Mouse (Mus musculus) NIH3T3 (cell line): ENCODE data around the gene Olfr389.

ENCODE experiments used
- DNase-seq: peaks from one replicate; pipeline ENCODE4 v3.0.0-alpha.2; 2012; ENCODE audit warnings: low read depth

Olfr389 gene

DNA sequence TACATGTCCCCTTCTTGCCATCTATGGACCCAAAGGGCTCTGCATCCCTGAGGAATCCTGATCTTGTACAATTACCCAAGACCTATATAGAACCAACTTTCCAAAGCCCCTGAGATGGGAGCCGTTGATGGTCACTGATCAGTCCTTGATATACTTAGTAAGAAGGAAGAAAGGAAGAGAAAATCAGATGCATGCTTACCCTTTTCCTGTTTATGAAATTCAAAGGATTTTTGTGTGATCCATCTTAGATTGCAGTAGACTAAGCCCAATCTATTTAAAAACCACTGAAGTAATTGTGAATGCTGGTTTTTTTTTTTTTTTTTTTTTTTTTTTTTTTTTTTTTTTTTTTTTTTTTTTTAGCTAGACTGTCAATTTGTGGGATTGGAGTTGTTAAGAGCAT, at the start of gene Olfr389:
Gene Olfr389, minus strand, starts transcription at position 101 of the 400 bp plus-strand sequence.
- no peak for DNase-seq

DNA sequence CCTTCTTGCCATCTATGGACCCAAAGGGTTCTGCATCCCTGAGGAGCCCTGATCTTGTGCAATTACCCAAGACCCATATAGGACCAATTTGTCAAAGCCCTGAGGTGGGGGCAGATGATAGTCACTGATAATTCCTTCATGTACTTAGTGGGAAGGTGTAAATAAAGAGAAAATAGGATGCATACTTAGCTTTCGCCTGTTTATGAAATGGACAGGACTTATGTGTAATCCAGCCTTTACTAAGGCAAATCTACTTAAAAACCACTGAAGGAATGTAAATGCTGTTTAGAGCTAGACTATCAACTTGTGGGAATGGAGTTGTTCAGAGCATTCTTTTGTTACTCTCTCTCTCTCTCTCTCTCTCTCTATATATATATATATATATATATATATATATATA, 36.4 kb upstream of the Olfr389 start, which contains the start of gene Olfr392:
Gene Olfr392, minus strand, starts transcription at position 101 of the 400 bp plus-strand sequence.
- no peak for DNase-seq

DNA sequence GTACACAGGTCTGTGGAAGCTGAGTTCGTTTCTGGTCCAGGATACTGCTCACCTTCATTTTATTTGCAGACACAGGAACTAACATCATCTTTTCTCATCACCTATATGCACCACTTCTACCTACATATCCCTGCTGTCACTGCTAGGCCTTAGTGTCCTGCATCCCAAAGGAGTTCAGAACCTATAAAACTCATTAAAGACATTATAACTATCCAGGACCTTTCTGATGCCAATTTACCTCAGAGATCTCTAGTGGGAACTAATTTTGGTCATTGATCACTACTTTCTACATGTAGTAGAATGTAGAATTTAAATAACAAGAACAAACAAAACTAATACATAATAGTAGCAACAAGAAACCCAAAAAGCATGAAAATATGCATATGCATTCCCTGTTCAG, 22.4 kb upstream of the Olfr389 start, which contains the start of gene Olfr391-ps:
Gene Olfr391-ps, minus strand, starts transcription at position 101 of the 400 bp plus-strand sequence.
- DNase-seq: no peak

DNA sequence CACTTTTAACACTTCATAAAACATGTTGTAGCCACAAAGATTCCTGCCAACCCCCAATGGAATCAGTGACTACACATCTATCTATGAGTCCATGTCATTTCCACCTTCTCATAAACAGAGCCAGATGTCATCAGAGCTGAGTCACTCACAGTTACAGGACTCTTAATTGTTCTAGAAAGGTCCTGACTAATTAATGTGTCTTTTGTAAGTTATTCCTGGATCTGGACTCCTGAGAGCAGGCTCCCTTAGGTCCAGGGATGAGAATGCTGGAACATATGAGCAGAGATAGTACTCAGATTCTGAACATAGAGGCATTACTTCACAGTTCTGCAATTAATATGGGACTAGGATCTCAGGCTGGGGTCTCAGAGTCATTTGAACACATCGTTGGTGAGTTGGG, 2.2 kb upstream of the Olfr389 start, which contains the start of gene Olfr390:
Gene Olfr390, plus strand, starts transcription at position 301 of the 400 bp plus-strand sequence.
- no peak for DNase-seq

DNA sequence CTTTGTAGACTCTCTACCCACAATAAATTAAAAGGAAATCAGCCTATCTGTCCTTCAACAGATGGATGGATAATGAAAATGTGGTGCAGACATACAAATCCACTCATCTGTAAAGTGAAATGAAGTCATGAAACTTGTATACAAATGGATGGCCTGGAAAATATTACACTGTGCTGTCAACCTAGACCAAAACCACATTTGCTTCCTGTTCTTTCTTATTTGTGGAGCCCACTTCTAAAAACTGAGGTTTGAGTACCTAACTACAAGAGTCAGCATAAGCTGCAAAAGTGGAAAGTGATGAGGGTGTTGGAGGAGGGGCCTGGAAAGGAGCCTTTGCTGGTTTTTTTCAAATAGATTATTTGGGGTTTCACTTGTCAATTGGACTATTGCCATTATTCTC, 21.4 kb downstream of the Olfr389 start:
- DNase-seq: no peak
